Mouse (Mus musculus) hindbrain, embryonic 16.5 days (tissue): ENCODE measurements around the gene Hspa12a. TPM values are rescaled to one million over a fixed set of nuclear protein-coding genes. Genes with fewer than 3 reads are reported as not detected.

ENCODE experiments used
- ATAC-seq: fragments of 200-750 bp; cut with Nextera tagmentation; 2 replicates; pipeline ENCODE4 v1.8.0; 2017; ENCODE audit warnings: moderate TSS enrichment, moderate library complexity
- H3K27ac ChIP-seq: fragments of 300-500 bp; sonication (generic); 2 replicates; pipeline ENCODE4 v1.5.1; 2014; ENCODE audit warnings: low read depth, mild to moderate bottlenecking, control low read depth, low read length, moderate library complexity
- H3K27me3 ChIP-seq: fragments of 300-500 bp; sonication (generic); replicated peaks from 2 replicates; pipeline ENCODE4 v1.6.1; 2014; ENCODE audit warnings: low read length; ENCODE audit not compliant: control insufficient read depth, insufficient read depth
- H3K36me3 ChIP-seq: fragments of 300-500 bp; sonication (generic); 2 replicates; pipeline ENCODE4 v1.6.1; 2014; ENCODE audit warnings: mild to moderate bottlenecking, low read length, moderate library complexity, mixed read lengths; ENCODE audit not compliant: control insufficient read depth, insufficient read depth
- H3K4me1 ChIP-seq: fragments of 300-500 bp; sonication (generic); 2 replicates; pipeline ENCODE4 v1.6.1; 2014; ENCODE audit warnings: low read depth, low read length; ENCODE audit not compliant: control insufficient read depth, insufficient read depth
- H3K4me2 ChIP-seq: fragments of 300-500 bp; sonication (generic); 2 replicates; pipeline ENCODE4 v1.6.1; 2014; ENCODE audit warnings: mild to moderate bottlenecking, low read length, control low read depth, moderate library complexity
- H3K4me3 ChIP-seq: fragments of 300-500 bp; sonication (generic); 2 replicates; pipeline ENCODE4 v1.5.1; 2014; ENCODE audit warnings: mild to moderate bottlenecking, low read length, control low read depth, moderate library complexity
- H3K9ac ChIP-seq: fragments of 300-500 bp; sonication (generic); 2 replicates; pipeline ENCODE4 v1.6.1; 2014; ENCODE audit warnings: low read depth, mild to moderate bottlenecking, control low read depth, low read length, moderate library complexity
- H3K9me3 ChIP-seq: fragments of 300-500 bp; sonication (generic); 2 replicates; pipeline ENCODE4 v1.6.1; 2014; ENCODE audit warnings: mild to moderate bottlenecking, low read length, moderate library complexity; ENCODE audit not compliant: control insufficient read depth
- WGBS: fragments of 180-500 bp; shearing (Covaris S2); extraction: QIAGEN DNeasy Blood & Tissue Kit; methylation state at CpG from one replicate; pipeline ENCODE4 v1.1.7; 2014; 5-methylcytosine and 5-hydroxymethylcytosine counted together
- polyA plus RNA-seq: library from polyadenylated mRNA; unstranded; fragments of >200 nt; fragmentation: Nextera tagmentation; extraction: Ambion mirVana; gene quantifications from 2 replicates; pipeline ENCODE4 v1.2.1, GENCODE M21; 2015

The Hspa12a gene
- polyA plus RNA-seq, 1 experiment from 2014 or later = 62.6 TPM

DNA sequence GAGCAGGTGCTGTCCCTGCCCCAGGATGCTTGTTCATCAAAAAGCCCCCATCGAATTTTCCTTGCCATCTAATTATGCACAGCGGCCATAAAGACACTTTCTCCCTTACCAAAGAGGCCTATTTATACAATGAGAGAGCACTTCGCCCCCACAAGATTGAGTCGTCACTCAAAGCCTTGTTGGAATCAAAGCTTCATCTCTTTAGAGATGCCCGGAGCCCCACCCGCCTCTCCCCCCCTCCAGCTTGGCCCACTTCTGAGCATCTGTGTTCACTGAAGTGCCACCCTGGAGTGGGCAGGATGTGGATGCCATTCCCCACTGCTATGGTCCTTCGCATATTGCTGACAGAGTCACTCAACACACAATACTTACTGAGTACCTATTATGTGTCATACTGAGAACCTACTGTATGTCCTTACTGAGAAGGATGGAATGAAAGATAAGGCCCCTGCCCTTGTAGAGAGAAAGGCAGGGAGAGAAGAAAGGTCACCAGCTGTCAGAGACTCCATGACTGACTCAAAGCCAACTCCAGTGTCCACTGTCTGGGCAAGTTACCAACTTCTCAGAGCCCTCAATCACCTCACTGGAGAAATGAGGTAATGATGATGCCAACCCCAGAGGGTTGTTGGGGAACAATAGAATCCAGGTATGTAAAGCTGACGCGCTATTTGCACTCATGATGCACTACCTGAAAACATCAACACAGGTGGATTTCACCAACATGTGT, 87.2 kb downstream of the Hspa12a start:
- no peak overlapping the region for H3K9ac ChIP-seq
- H3K36me3 ChIP-seq = no peaks in the 10 kb centered on the region
- H3K27me3 ChIP-seq = no peaks in the 10 kb centered on the region
- peaks cover 7% of the 10 kb centered on the region for H3K4me1 ChIP-seq
- no peak overlapping the region for H3K27ac ChIP-seq
- no peaks in the 10 kb centered on the region for H3K9me3 ChIP-seq
- WGBS = 63% methylated on average over 9 of the region's 9 CpGs
- no peak for ATAC-seq
- no peak overlapping the region for H3K4me2 ChIP-seq
- H3K4me3 ChIP-seq = no peak overlapping the region

DNA sequence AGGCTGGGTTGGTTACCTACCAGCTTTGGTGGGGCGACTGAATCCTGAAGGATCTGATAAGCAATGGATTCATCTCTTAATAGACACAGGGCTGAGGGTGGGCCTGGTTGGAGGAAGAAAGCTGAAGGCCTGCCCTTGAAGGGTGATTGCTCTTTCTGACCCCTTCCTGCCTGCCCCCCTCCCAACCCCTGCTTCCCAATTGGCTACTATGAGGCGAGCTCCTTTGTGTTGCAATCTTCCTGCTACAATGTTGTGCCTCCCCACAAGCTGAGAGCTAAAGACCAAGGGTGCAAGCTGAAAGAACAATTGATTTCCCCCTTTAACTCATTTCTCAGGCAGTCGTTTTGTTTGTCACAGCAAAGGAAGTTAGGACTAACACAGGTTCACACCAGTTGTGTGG, 88.6 kb downstream of the Hspa12a start:
- Histone ChIP-seq H3K4me2 (no peak overlapping the region), H3K4me3 (no peak overlapping the region), H3K36me3 (no peaks in the 10 kb centered on the region), H3K27me3 (no peaks in the 10 kb centered on the region), H3K27ac (no peak overlapping the region), H3K4me1 (peaks cover 5% of the 10 kb centered on the region), H3K9me3 (no peaks in the 10 kb centered on the region), H3K9ac (no peak overlapping the region)
- ATAC-seq = no peak
- 64% methylated on average over 3 of the region's 3 CpGs for WGBS

DNA sequence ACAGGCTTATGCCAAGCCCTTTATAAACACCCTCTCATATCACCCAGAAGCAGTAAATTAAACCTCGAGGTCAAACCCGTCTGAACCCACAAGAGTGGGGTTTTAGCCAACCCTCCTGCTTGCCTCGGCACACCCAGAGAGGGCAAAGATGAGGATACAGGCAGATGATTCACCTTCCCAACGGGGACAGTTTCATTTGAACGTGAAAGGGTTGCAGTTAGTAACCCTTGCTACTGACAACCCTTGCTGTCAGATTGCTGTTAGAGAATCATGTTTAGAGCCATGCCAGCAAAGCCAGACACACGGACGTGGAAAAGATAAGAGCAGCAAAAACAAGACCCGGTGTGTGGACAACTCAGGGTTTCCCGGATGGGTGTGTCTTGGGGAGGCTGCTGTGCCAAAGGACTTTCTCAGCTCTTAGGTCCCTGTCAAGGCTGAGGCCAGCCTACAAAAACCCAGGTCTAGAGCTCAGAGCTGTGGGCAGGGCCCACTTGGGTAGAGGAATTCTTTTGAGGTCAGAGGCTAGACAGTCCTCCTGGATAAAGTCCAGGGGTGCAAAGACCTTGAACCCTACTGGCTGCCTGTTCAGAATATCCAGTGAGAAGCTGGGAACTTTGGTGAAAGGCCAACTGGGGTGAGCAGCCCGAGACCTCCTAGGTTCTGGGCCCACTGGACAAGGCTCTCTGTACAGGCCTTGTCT, 90.3 kb downstream of the Hspa12a start:
- 87% methylated on average over 10 of the region's 10 CpGs for whole genome bisulfite sequencing
- no peak for ATAC-seq
- no peaks in the 10 kb centered on the region; the same call in 1 of the 2 replicates for H3K4me1 ChIP-seq
- H3K4me3 ChIP-seq = no peak overlapping the region
- H3K4me2 ChIP-seq = no peak overlapping the region
- H3K36me3 ChIP-seq = no peaks in the 10 kb centered on the region
- no peaks in the 10 kb centered on the region for H3K27me3 ChIP-seq
- no peaks in the 10 kb centered on the region for H3K9me3 ChIP-seq
- no peak overlapping the region for H3K27ac ChIP-seq
- H3K9ac ChIP-seq = no peak overlapping the region

DNA sequence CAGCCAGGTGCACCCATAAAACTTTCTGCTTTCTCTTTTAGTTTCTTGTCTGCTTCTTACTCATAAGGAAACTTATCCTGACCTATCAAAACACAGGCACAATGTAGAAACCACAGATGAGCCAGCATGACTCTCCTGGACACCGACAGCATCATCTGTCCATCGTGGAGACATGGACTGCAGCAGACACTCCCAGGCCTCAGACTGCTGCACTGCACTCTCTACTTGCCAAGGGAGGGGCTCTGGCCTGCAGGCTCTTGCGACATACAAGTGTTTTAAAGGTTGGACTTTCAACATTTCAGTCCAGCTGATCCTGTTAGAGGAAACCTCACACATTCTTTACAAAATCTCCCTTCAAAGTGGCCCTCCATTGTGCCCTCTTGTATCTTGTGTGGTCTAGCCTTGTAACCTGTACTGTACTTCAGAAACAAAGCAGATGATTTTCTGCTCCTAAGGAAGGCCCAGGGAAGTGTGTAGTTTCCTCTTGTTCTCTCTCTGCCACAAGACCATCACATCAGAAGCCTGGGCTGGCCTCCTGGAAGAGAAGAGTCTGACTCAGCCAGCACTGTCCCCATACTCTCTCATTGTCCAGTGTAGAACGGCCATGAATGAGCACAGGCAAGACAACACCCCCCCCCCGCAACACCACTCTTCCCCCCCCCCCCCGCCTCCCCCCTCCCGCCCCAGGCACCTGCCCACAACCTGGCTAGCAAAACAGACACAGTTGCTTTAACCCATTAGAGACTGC, 92.6 kb downstream of the Hspa12a start:
- Histone ChIP-seq H3K4me2 (no peak overlapping the region), H3K27me3 (no peaks in the 10 kb centered on the region), H3K9ac (no peak overlapping the region), H3K36me3 (no peaks in the 10 kb centered on the region), H3K4me1 (no peaks in the 10 kb centered on the region; the same call in 1 of the 2 replicates), H3K9me3 (no peaks in the 10 kb centered on the region), H3K4me3 (no peak overlapping the region), H3K27ac (no peak overlapping the region)
- WGBS = 73% methylated on average over 5 of the region's 7 CpGs
- ATAC-seq = no peak

DNA sequence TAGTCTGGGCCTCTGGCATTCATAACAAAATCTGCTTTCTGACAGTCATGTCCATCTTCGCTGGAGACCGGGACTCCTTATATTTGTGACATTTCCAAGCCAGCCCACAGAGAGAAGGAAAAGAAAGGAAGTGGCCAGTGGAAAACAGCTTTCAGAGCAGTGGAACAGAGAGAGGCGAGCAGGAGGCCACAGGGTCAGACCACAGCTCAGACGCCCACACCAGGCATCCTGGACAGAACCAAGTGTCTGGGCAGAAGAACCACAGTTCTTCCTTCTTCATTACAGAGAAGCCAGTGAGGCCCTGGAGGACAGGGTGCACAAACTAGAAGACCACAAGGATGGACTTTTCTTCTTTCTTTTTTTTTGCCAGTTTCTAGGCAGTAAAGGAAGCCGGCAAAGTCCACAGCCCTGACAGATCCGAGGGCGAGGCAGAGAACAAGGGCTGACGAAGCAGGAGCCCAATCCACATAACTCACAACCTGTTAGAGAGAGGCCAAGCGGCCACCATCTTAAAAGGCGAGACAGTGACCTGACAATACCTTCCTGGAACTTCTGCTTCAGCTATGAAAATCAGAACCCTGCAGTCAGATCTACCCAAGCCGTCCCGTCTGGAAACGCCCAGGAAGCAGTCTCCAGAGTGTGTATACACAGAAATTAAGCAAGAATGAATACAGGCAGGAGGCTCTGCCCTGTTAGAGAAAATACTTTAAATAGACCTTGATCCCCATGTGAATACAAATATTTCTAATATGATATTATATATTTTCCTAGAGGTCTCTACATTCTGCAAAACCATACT, 93.9 kb downstream of the Hspa12a start:
- Histone ChIP-seq H3K4me2 (no peak overlapping the region), H3K4me1 (no peaks in the 10 kb centered on the region), H3K9ac (no peak overlapping the region), H3K27me3 (no peaks in the 10 kb centered on the region), H3K27ac (no peak overlapping the region), H3K9me3 (no peaks in the 10 kb centered on the region), H3K4me3 (no peak overlapping the region), H3K36me3 (peaks cover 5% of the 10 kb centered on the region; the same call in 1 of the 2 replicates)
- no peak for ATAC-seq
- WGBS = 83% methylated on average over 13 of the region's 13 CpGs

DNA sequence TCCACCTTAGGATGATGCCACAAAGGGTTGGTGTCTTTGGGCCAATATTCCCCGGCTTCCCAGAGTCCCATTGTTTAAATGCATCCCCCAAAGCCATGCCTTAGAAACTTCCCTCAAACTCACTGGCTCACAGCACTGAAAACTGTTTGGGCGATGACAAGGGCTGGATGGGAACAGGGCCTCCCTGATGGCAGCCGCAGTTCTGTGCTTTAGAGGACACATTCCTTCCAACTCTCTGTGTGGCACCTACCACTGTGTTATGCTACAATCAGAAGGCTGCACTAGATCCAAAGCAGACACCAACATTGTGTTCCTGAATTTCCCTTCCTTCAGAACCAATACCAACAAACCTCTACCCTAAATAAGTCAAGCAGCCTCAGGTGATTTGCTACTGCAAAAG, 99.8 kb downstream of the Hspa12a start:
- 79% methylated on average over 3 of the region's 3 CpGs for WGBS
- no peak for ATAC-seq

DNA sequence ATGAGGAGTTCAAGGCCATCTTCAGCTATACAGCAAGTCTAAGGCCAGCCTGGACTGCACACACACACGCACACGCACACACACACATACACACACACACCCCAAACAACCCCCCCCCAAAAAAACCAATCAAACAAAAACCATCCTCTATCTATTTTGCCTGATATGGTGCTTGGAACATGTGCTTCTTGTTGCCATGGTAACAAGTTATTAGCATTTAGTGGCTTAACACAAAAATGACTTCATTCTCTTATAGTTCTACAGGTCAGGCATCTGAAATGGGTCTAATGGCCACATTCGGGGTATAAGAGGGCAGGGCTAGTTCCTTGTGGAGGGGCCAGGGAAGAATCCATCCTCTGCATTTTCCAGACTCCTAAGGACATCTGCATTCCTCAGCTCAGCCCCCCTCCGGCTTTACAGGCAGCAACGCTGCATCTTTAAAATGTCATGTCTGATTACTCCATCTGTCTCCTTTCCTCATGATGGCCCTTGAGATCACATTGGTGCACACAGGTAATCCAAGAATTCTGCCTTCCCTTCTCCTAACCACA, 102.7 kb downstream of the Hspa12a start:
- ATAC-seq = peak; percentile 15; the same call in 1 of the 2 replicates
- H3K27me3 ChIP-seq = no peaks in the 10 kb centered on the region
- no peak overlapping the region for H3K4me3 ChIP-seq
- H3K4me1 ChIP-seq = peaks cover 22% of the 10 kb centered on the region
- H3K36me3 ChIP-seq = peaks cover 5% of the 10 kb centered on the region; the same call in 1 of the 2 replicates
- 60% methylated on average over 5 of the region's 5 CpGs for WGBS
- H3K9me3 ChIP-seq = no peaks in the 10 kb centered on the region
- H3K4me2 ChIP-seq = no peak overlapping the region
- no peak overlapping the region for H3K9ac ChIP-seq
- H3K27ac ChIP-seq = 0 out of 2 replicates have a peak overlapping the region, but pooled peaks have one; percentile 11

More for the DNA sequence above, 99.8 kb downstream of the Hspa12a start:
- Histone ChIP-seq H3K4me2 (no peak overlapping the region), H3K36me3 (peaks cover 5% of the 10 kb centered on the region; the same call in 1 of the 2 replicates), H3K27ac (no peak overlapping the region), H3K9ac (no peak overlapping the region), H3K27me3 (no peaks in the 10 kb centered on the region), H3K4me1 (peaks cover 20% of the 10 kb centered on the region), H3K9me3 (no peaks in the 10 kb centered on the region), H3K4me3 (no peak overlapping the region)

DNA sequence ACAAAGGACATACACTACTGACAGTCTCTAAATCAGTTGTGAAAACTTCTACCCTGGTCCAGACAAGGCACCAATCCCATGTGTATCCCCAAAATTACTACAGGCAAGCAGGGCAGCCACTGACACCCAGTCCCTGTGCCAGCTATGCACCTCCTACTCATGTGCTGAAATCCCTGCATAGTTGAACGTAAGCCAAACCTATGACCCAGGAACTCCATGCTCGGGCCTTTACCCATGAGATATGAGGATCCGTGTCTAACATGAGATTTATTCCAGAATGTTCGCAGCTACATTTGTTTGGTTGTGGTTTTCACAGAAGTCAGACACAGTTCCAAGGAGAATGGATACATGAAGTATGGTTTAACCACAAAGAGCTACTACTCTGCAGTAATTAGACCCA, 103.6 kb downstream of the Hspa12a start:
- Histone ChIP-seq H3K36me3 (no peaks in the 10 kb centered on the region), H3K4me1 (peaks cover 22% of the 10 kb centered on the region), H3K4me3 (no peak overlapping the region), H3K4me2 (no peak overlapping the region), H3K27ac (no peak overlapping the region; the same call in 1 of the 2 replicates), H3K9ac (no peak overlapping the region), H3K27me3 (no peaks in the 10 kb centered on the region), H3K9me3 (peaks cover 3% of the 10 kb centered on the region; the same call in 1 of the 2 replicates)
- no peak for ATAC-seq
- WGBS = 73% methylated on average over 4 of the region's 4 CpGs
